Mouse (Mus musculus): ENCODE data around the gene Casp6. TPM values are rescaled to one million over a fixed set of nuclear protein-coding genes. Genes with fewer than 3 reads are reported as not detected.

Casp6 gene
- polyA plus RNA-seq, 2 experiments, result 20.6 to 36.0 TPM

DNA sequence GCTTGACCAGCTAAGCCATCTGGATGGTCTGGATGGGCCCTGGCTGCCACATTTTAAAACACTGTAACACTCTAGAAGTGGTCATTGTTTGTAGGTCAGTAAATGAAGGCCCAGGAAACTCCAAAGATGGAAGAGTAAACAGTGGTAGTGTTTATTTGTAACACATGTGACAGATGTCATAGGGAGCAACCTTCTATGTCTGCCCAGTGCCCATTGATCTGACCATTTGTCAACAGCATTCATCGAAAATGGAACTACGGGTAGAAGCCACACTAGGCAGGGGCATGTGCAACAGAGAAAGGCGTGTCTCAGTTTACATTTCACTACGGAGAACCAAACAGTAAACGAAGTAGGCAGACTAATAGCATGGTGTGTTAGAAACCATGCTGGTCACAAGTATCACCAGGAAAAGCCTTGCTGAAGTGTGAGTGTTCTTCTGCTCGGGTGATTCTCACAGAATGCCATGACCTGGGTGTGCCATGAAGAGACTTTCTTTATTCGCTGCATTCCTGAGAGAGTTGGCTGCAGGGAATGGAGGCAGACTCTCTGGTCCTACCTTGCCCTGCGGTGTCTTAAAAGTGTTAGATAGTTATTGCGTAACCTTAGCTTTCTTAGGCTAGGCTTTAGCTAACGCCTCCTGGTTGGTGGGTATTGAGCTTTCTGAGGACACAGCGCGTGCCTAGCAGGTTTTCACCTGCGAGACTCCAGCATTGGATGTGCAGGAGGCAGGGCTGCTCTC, 13.3 kb upstream of the Casp6 start:
- 76% methylated on average over 13 of the region's 13 CpGs for WGBS (ENCODE audit: insufficient replicate concordance)
- Histone ChIP-seq H3K9ac (replicated peaks) (no peak overlapping the region), H3K36me3 (replicated peaks; ENCODE audit: control insufficient read depth, insufficient read depth, low read depth) (peaks cover 19% of the 10 kb centered on the region), H3K4me2 (ENCODE audit: low read depth) (no peak overlapping the region), H3K27me3 (ENCODE audit: control insufficient read depth, insufficient read depth, low read length) (no peaks in the 10 kb centered on the region), H3K27ac (peak overlapping the region; percentile 6; the same call in 1 of the 2 replicates), H3K4me3 (ENCODE audit: insufficient read depth in 1 of 2, low read depth in 2 of 2, low read length in 2 of 2) (no peak overlapping the region), H3K9me3 (ENCODE audit: control insufficient read depth, low read length) (no peaks in the 10 kb centered on the region), H3K4me1 (replicated peaks; ENCODE audit: control insufficient read depth in 2 of 2, insufficient read depth in 2 of 2, low read length in 1 of 2) (peaks cover 24 to 32% of the 10 kb centered on the region in 2 experiments)
- DNase-seq (ENCODE audit: low read depth in 3 of 3, low spot score in 3 of 3) (no peak), ATAC-seq (ENCODE audit: insufficient read depth) (no peak)
- no peak for TF ChIP-seq EP300 (IDR thresholded peaks at IDR 0.05; ENCODE audit: low read depth)
- no peak for TF ChIP-seq CTCF (IDR thresholded peaks at IDR 0.05; ENCODE audit: low read depth)

GRCm38 (mm10) chr3:129892003-129892402, 9.2 kb upstream of the Casp6 start:
- WGBS (ENCODE audit: insufficient replicate concordance), result 70% methylated on average over 5 of the region's 5 CpGs
- peaks cover under 1 to 9% of the 10 kb centered on the region in 2 experiments for H3K4me1 ChIP-seq (replicated peaks; ENCODE audit: control insufficient read depth in 2 of 2, insufficient read depth in 2 of 2, low read length in 1 of 2)
- H3K9me3 ChIP-seq (ENCODE audit: control insufficient read depth, low read length), result no peaks in the 10 kb centered on the region
- DNase-seq (ENCODE audit: low read depth in 3 of 3, low spot score in 3 of 3) (no peak), ATAC-seq (ENCODE audit: insufficient read depth) (no peak)
- H3K9ac ChIP-seq (replicated peaks), result no peak overlapping the region
- H3K4me3 ChIP-seq (ENCODE audit: insufficient read depth in 1 of 2, low read depth in 2 of 2, low read length in 2 of 2), result no peak overlapping the region
- no peak overlapping the region for H3K27ac ChIP-seq
- H3K27me3 ChIP-seq (ENCODE audit: control insufficient read depth, insufficient read depth, low read length), result no peaks in the 10 kb centered on the region
- H3K4me2 ChIP-seq (ENCODE audit: low read depth), result no peak overlapping the region
- TF ChIP-seq EP300 (IDR thresholded peaks at IDR 0.05; ENCODE audit: low read depth) (no peak), CTCF (IDR thresholded peaks at IDR 0.05; ENCODE audit: low read depth) (no peak)
- H3K36me3 ChIP-seq (replicated peaks; ENCODE audit: control insufficient read depth, insufficient read depth, low read depth), result peaks cover 22% of the 10 kb centered on the region

- DNase-seq (ENCODE audit: low read depth in 3 of 3, low spot score in 3 of 3) (no peak), ATAC-seq (ENCODE audit: insufficient read depth) (no peak)
- Histone ChIP-seq H3K36me3 (replicated peaks; ENCODE audit: control insufficient read depth, insufficient read depth, low read depth) (peaks cover 22% of the 10 kb centered on the region), H3K4me2 (ENCODE audit: low read depth) (no peak overlapping the region), H3K9ac (replicated peaks) (no peak overlapping the region), H3K27ac (no peak overlapping the region), H3K27me3 (ENCODE audit: control insufficient read depth, insufficient read depth, low read length) (no peaks in the 10 kb centered on the region), H3K9me3 (ENCODE audit: control insufficient read depth, low read length) (no peaks in the 10 kb centered on the region), H3K4me3 (ENCODE audit: insufficient read depth in 1 of 2, low read depth in 2 of 2, low read length in 2 of 2) (no peak overlapping the region), H3K4me1 (replicated peaks; ENCODE audit: control insufficient read depth in 2 of 2, insufficient read depth in 2 of 2, low read length in 1 of 2) (peaks cover 0 to 5% of the 10 kb centered on the region in 2 experiments; a peak in 2 of 4 replicates)
- 79% methylated on average over 3 of the region's 3 CpGs for WGBS (ENCODE audit: insufficient replicate concordance)
- TF ChIP-seq CTCF (IDR thresholded peaks at IDR 0.05; ENCODE audit: low read depth) (no peak), EP300 (IDR thresholded peaks at IDR 0.05; ENCODE audit: low read depth) (no peak)
These were observed 8.1 kb upstream of the Casp6 start for GRCm38 (mm10) chr3:129893143-129893542.

DNA sequence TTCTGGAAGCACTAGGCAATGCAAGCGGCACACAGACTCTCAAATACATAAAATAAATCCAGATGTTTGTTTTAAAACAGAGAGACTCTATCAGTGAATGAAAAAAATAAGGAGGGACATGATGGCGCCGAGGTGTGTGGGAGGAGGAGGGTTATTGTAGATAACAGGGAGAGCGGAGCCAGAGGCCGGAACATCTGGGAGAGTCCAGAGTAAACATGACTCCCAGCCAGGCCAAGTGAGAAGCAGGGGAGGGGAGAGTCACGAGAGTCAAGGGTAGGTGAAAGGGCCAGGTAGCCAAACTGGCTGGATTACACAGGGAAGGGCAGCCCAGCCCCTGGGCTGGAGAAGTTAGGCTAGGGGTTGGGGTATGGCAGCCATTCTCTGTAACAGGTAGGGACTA, 4.6 kb upstream of the Casp6 start:
- no peak for TF ChIP-seq EP300 (IDR thresholded peaks at IDR 0.05; ENCODE audit: low read depth)
- no peak for TF ChIP-seq CTCF (IDR thresholded peaks at IDR 0.05; ENCODE audit: low read depth)

GRCm38 (mm10) chr3:129898886-129899285, 2.3 kb upstream of the Casp6 start:
- TF ChIP-seq CTCF (IDR thresholded peaks at IDR 0.05; ENCODE audit: low read depth) (no peak), EP300 (IDR thresholded peaks at IDR 0.05; ENCODE audit: low read depth) (no peak)
- Histone ChIP-seq H3K4me3 (ENCODE audit: insufficient read depth in 1 of 2, low read depth in 2 of 2, low read length in 2 of 2) (no peak overlapping the region), H3K4me1 (replicated peaks; ENCODE audit: control insufficient read depth in 2 of 2, insufficient read depth in 2 of 2, low read length in 1 of 2) (peaks cover 14 to 27% of the 10 kb centered on the region in 2 experiments), H3K36me3 (replicated peaks; ENCODE audit: control insufficient read depth, insufficient read depth, low read depth) (no peaks in the 10 kb centered on the region; the same call in 1 of the 2 replicates), H3K4me2 (ENCODE audit: low read depth) (no peak overlapping the region), H3K27me3 (ENCODE audit: control insufficient read depth, insufficient read depth, low read length) (no peaks in the 10 kb centered on the region), H3K9ac (replicated peaks) (no peak overlapping the region), H3K27ac (no peak overlapping the region), H3K9me3 (ENCODE audit: control insufficient read depth, low read length) (no peaks in the 10 kb centered on the region)
- 66% methylated on average over 4 of the region's 4 CpGs for WGBS (ENCODE audit: insufficient replicate concordance)
- no peak for ATAC-seq (ENCODE audit: insufficient read depth)
- DNase-seq (ENCODE audit: low read depth in 3 of 3, low spot score in 3 of 3), result no peak

More for the DNA sequence above, 4.6 kb upstream of the Casp6 start:
- Histone ChIP-seq H3K4me3 (ENCODE audit: insufficient read depth in 1 of 2, low read depth in 2 of 2, low read length in 2 of 2) (no peak overlapping the region), H3K4me2 (ENCODE audit: low read depth) (no peak overlapping the region), H3K36me3 (replicated peaks; ENCODE audit: control insufficient read depth, insufficient read depth, low read depth) (peaks cover 8% of the 10 kb centered on the region), H3K27ac (no peak overlapping the region), H3K9me3 (ENCODE audit: control insufficient read depth, low read length) (no peaks in the 10 kb centered on the region), H3K9ac (replicated peaks) (no peak overlapping the region), H3K27me3 (ENCODE audit: control insufficient read depth, insufficient read depth, low read length) (no peaks in the 10 kb centered on the region), H3K4me1 (replicated peaks; ENCODE audit: control insufficient read depth in 2 of 2, insufficient read depth in 2 of 2, low read length in 1 of 2) (peaks cover 4 to 5% of the 10 kb centered on the region in 2 experiments; a peak in 3 of 4 replicates)
- DNase-seq (ENCODE audit: low read depth in 3 of 3, low spot score in 3 of 3), result no peak
- no peak for ATAC-seq (ENCODE audit: insufficient read depth)
- 57% methylated on average over 6 of the region's 6 CpGs for WGBS (ENCODE audit: insufficient replicate concordance)

All from liver, embryonic 14.5 days (tissue).